Mouse (Mus musculus) monocyte, adult 2 months (primary cell): ENCODE measurements at regions not wholly inside any gene's neighbourhood (a gene's known extent, or its start where the extent isn't known, plus 50 kb on each side); places are given as distances from the start of the nearest gene placed in this dataset.

Source experiments
- DNase-seq, 2 experiments: peaks; one replicate each; pipeline ENCODE4 v3.0.0; 2022; ENCODE audit warnings: low spot score in 2 of 2, low read depth in 1 of 2

DNA sequence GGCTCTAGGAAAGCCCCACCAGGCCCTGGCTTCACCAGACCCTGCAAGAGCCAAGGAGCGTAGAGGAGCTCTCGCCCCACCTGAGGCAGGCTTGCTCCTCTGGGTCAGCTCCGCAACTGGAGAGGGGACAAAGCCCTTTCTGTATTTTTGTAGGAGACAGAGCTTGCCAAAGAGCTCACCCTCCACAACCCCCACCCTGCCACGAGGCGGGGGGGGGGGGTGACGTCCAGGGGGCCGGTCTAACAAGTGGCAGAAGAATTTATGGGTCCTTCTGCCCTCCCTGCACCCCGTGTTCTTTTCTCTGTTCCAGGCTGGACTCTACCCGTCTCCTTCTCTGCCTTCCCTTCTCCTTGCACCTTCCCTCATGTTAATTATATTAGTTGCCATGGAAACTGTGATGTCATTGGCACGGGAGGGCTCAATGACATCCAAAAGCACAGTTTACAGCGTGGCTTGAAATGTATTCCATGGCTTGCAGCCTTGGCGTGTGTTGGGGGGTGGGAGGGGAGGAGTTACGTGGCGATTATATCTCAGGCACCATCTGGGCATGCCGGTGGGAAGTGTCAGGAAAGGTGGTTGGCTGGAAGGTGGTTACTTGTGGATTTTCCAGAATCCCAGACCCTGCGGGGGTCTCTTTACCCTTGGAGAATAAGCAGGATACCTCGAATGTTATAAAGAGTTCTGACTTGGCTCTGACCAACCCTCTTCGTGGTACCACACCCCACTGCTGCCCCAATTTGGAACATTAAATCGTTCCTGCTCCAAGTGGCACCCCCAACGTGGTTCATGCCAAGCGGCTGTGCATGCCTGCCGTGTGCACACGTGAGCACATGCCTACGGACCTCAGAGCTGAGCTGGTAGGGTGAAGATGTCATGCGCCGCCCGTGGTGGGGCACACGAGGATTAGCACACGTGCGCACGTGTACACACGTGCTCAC lies 138.3 kb upstream of the Med13l start:
- DNase-seq = no peak

DNA sequence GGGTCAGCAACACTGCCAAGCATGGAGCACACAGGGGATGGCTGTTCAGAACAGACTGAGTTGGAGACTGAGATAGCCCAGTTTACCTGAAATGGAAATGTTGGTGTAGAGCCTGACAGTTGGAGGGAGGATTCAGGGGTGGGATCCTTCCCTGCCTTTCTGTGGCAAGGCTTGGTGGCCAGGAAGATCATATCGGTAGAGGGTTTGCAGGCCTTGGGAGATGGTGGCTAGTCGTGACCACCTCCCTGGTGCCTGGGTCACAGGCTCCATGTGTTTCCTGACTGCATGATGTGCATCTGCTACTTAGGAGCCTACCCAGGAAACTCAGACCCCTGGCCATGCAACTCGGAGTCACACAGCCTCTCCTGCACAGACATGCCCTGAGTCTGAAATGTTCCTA lies 136.3 kb upstream of the Med13l start:
- DNase-seq = no peak

DNA sequence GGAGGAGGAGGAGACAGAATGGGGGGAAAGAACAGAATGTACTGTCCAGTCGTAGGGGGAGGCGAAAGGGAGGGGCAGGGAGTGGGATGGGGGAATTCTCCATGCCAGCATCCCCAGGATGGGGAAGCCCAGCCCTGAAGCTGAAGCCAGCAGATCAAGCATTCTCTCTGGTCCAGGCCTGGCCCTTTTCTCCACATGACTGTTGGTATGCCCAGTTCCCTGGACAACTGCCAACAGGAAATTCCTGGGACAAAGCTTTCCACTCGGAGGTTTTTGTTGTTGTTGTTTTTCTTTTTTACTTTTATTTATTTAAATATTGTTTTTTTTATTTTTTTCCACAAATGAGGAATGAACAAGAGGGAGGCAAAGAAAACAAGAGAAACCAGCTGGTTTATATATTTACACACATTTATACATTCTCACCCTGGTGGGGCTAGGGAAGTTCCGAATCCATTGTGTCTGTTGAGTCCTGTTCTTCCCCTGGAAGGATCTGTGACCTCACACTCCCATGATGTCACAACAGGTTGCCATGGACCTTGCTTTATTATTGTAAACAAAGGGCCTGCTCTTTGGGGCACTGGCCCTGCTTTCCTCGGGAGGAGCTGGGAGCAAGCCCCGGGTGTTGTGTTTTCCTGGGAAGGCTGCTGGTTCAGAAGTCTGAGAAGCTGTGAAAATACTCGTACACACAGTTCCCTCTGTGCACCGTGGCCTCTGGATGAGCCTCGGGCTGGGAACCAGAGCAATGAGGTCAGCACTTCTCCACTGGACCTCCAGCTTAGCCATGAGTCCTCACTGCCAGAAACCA lies 135.5 kb upstream of the Med13l start:
- peak in 1 of 2 experiments; percentile 14 for DNase-seq

DNA sequence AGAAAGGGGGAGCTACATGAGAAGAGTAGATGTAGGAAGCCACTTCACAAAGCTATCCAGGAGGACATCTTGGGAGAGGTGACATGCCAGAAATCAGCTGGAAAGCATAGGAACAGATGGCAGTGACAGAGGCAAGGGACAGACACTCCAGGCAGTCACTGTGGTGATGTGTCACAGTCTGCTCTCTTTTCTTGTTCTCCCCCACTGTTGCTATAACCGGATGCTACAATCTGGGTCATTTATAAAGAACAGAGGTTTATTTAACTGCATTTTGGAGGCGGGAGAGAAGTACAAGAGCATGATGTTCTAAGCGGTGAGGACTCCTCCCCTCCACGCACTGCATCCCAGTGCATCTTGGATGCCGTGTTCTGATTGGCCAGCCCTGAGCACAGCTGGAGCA lies 133.8 kb upstream of the Med13l start:
- no peak for DNase-seq

DNA sequence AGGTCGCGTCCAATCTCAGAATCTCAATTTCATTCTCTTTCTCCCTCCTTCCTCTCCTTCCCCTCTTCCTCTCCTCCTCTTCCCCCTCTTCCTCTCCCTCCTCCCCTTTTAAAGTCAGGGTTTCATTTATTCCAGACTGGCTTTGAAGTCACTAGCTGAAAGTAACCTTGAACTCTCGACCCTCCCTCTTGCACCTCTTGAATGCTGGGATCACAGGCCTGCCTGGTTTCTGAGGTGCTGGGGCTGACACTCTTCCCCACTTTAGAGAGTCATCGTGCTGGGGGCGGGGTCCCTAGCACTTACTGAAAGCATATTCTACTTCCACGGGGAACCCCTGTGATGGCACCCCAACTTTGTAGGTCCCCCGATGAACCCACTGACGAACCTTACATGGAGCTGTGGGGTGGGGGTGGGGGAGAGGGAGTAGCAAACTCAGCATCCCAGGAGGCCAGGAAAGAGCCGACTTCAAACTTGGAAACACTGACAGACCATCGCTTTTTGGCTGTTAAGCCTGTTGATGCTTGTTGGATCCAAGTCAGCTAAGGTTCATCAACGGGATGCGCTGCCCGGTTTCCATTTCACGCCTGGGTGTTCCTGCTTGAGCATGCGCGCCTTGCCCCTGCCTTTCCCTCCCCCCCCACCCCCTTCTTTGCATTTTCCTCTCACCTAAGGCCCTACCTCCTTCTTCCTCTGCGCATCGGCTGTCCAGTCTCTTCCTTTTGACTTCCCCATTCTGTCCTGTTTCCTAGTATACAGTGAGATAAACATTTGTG lies 132.0 kb upstream of the Med13l start:
- no peak for DNase-seq

DNA sequence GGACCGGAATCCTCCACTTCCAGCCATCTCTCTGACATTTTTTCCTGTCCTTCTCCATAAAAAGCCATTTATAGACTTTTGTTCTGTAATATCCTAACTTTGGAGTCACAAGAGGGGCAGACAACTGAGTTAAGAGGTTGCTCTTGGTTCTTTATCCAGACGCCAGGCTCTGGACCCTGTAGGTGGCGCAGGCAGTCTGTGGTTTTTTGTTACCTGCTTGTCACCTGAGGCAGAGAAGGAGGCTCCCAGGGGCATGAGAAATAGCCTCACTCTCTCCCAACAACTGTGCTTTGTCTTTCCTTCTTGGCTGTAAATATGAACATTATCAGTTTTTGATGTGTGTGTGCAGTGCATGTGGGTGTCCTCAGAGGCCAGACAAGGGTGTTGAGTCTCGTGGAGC lies 126.9 kb upstream of the Med13l start:
- DNase-seq = no peak

DNA sequence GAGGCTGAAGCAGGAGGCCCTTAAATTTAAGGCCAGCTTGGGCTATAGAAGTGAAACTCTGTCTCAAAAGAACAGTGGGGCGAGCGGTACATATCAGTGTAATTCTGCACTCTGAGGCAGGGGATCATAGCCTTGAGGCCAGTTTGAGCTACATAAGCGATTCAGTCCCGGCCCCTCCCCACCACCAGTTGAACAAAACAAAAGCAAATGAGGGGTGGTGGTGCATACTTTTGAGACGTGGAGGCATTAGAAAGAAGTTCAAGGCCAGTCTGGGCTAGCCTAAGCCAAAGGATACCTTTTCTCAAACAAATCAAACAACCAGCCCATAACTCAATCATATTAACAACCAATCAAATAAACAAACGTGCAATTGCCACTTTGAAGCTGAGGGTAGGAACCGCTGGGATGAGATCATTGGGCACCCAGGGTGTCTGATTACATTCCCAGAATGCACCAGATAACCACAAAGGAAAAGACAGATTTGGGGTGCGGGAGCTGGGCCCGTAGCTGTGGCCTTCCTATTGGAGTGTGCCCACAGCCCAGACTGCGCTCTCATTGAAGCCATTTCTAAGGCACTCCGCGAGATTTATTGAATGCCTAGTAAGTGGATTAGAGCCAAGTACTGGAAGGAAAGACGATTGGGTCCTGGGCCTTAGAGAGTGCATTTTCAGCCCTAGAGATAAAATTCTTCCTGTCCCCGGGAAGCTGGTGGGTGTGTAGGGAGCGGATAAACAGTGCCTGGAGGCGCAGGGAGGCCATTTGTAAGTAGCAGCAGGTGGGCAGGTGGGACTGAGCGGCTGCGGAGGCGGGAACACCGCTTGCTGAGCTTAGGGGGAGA lies 125.5 kb upstream of the Med13l start:
- DNase-seq = no peak

DNA sequence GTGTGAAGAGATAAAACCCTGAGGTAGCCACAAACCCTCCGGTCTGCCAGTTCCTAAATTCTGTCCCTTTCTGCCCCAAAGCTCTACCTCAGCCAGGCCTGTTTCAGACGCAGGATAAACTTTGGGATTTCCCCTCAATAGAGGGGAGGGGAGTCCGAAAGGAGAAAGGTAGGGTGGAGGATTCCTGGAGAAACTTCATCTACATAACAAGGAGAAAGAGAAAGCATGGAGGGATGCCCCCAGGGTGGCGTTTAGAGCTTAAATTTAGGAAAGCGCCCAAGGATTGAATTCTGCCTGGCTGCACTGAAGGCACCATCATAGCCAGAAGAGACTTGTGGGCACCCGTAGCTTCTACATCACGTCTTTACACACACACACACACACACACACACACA lies 124.9 kb upstream of the Med13l start:
- no peak for DNase-seq

DNA sequence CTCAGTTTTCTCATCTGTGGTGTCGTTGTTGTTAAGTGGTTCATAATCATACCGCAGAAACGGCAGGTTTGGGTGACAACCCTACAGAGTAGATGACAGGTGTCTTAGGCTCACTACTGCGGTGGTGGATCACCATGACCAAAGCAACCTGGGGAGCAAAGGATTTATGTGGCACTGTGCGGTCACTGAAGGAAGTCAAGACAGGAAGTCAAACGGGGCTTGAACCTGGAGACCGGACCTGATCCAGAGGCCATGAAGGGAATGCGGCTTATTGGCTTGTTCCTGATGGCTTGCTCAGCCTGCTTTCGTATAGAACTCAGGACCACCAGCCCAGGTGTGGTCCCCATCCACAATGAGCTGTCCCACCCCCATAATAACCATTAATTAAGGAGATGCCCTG lies 124.4 kb upstream of the Med13l start:
- DNase-seq = no peak

DNA sequence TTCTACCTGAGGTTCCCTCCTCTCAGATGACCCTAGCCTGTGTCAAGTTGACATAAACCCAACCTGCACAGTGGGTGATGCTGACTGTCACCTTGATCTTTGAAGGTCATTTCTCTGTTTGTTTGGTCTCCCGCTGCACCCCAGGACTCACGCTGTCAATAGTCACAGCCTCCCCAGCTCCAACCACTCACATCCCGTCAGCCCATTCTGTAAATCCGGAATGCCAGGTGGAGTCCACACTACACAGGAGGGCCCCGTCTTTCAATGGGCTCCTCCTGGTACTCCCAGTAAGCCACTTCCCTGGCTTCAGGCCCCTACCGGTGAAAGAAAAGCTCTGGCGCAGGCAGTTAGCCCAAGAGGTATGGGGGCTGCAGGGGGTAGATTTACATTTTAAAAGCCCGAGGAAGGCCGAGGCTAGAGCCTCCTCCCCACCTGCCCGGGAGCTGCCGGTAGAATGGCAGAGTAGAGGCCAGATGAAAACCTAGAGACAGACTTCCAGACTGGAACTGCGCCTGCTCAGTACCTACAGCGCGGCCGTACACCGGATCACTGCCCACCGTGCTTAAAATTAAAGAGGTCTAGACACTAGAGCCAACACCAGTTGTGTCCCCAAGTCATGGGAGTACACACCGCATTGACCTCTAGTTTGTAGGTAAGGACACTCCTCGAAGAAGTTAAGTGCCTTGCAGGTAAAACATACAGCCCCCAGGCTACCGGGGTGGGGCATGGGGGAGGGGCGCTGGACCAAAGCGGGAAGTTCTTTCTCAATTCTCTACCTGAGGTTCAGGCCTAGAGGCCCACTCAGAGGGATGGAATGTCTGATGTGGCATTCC lies 123.8 kb upstream of the Med13l start:
- no peak for DNase-seq

DNA sequence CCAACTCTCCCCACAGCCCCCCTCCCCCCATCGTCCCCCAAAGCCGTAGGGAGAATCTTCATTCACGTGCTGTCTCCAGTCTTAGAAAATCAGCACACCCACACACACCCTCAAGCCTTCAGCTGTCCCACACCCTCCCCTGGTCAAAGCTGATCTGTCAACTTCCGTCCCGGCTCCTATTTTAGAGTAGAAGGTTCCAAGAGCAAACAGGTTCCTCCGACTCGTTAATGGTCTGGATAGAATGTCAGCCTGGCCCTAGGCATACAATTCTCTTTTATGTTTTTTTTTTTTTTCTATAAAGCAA lies 123.2 kb upstream of the Med13l start:
- no peak for DNase-seq

DNA sequence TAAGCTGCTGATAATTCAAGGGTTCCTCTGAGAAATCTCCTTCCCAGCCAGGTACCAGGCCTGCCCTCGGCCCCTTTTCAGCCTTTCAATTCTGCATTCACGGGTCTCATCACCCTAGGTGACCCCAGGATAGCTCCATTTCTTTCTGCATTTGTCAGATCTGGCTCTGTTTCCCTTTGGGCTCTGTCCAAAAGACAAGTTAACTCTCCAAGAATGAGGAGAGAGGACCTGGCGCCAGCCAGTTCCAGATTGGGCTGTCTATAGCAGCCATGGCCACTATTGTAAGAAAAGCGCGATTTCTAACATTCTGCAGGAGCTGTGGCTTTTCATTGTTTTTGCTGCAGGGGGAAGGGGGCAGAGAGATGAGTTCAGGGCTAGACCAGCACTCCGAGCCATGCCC lies 122.5 kb upstream of the Med13l start:
- DNase-seq = no peak

DNA sequence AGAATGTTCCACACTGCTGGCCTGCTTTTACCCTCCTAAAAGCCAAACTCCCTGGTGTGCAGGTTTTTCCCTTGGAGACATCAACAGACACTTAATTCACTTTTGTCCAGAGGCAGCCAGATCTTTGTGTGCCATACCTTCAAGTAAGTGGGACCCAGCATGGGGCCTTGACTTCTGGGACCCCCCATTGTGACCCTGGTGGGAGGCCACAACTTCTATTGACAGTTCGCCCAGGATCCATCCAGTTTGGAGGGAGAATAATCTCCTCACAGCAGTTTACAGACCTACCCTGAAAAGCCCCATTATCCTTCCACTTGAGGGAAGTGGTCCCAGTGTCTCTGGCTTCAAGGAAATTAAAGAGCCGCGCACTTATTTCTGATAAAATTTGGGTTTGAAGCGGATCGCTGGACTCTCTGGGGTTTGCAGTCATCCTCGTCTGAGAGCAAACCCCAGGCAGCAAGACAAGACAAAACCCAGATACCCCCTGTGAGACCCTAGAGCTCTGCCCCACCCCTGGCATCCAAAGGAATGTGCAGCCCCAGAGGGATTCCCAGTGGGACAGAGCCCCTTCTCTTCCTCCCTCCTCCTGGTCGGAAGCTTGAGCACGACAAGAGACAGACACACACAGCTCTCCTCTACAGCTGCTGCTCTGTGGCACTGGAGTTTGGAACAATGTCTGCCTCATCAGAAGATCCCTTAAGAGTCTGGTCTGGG lies 115.8 kb upstream of the Med13l start:
- no peak for DNase-seq

DNA sequence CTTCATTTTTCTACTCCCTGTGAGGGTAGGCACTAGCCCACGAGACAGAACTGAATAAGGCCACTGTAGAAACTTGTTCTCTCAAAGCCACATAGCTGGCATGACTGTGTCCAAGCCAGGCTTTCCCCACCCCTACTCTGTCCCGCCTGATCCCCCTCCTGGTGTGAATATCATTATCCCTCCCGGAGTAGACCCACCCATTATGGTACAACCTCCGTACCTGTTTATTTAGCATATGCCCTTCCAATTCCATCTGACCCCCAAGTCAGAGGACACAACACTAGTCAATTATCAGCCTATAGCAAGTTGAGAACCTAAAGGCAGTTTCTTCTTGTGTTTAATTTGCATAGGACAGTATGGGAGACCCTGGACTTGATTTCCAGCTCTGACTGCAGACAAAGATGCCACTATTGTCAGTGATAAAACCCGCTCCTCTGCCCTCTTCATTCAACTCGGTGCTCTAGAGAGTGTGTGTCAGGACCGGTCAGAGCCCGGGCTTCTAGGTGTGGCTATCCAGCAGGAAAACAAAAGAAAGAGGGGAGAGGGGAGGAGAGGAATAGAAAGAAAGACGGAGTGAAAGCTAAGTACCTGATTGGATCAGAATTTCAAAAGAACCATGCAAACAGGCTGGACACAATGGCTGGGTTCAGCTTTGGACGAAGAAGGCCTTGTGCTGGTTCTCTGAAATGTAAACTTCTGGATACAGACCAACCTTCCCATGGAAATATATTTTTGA lies 115.1 kb upstream of the Med13l start:
- DNase-seq = no peak

DNA sequence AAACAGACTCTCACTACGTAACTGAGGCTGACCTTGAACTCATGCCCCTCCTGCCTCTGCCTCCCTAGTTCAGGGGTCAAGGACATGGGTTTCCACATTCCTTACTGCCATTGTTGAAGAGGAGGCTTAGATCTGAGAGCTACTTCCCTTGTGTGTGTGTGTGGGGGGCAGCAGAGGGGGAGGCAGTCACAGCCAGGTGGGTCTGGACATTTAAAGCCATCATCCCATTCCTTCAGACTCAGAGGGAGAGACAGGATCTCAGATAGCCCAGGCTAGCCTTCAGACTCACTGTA lies 114.5 kb upstream of the Med13l start:
- no peak for DNase-seq

DNA sequence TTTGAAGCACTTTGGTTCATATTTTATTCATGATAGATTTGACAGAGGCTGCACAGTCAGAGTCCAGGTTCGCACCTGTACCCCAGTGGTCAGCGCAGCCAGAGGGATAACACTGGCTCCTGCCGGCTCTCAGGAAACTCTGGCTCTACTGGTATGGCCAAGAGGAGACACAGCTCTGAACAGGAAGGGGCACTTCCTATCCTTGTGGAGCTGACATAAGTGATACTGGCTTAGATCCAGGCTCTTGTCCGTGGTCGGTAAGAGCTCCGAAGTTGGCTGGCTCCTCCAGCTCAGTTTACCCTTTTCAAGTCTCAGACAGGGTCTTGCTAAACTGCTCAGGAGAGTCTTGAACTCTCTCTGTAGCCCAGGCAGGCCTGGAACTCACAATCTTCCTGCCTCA lies 113.6 kb upstream of the Med13l start:
- no peak for DNase-seq

DNA sequence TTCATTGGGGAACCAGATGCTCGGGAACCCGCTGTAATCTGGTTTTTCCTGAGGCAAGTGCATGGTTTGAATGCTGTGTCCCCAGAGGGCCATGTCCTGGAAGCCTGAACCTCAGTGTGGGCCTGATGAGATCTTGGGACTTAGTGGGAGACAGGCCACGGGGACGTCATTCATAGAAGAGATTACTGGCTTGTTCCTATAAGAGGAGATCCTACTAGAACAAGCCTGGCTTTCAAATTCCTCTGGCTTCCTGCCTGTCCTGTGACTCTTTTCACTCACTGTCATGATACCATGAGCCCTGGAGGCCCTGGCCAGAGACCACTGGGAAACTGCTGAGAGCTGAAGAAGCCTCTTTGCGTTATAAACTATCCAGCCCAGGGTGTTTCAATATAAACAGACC lies 113.1 kb upstream of the Med13l start:
- DNase-seq = no peak

DNA sequence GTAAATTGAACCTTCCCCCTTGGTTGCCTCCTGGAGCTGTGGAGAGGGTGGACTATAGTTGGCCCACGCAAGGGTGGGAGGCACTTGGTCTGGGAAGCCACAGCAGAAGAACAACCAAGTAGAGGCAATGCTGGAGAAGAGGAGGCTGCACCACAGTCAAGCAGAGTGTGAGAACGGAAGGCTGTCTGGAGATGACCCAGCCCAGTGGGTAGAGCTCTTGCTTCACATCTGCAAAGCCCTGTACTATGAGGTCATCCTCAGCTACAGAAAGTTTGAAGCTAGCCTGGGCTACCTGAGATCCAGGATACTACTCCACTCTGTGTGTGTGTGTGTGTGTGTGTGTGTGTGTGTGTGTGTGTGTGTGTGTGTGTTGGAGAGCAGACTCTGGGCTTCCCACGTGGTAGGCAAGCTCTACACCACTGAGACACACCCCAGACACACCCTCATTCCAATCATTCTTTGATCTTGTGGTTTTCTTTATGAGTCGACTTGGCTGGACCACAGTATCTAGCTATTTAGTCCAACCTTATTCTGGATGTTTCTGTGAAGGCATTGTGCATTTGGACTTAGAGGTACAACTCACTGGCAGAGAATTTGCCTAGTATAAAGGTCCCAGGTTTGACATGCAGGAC lies 111.5 kb upstream of the Med13l start:
- no peak for DNase-seq
